Mouse (Mus musculus): ENCODE measurements around the gene Fam69a. TPM values are rescaled to one million over a fixed set of nuclear protein-coding genes. Genes with fewer than 3 reads are reported as not detected.
A peak's percentile ranks its signal among the peaks of the same experiment; 100 is the strongest.

Fam69a gene
- polyA plus RNA-seq, 1 experiment from 2014 or later = 26.0 TPM

- no peaks in the 10 kb centered on the region for H3K4me1 ChIP-seq (ENCODE audit: control insufficient read depth, insufficient read depth, low read length)
- no peaks in the 10 kb centered on the region for H3K9me3 ChIP-seq (ENCODE audit: control insufficient read depth, low read length)
- H3K36me3 ChIP-seq (ENCODE audit: control insufficient read depth, insufficient read depth, low read length) = no peaks in the 10 kb centered on the region
- H3K27ac ChIP-seq (ENCODE audit: low read depth, low read length) = no peak overlapping the region
- H3K27me3 ChIP-seq (ENCODE audit: control insufficient read depth, insufficient read depth, low read length) = no peaks in the 10 kb centered on the region
- no peak for ATAC-seq (ENCODE audit: insufficient read depth, low FRiP score, low TSS enrichment)
- no peak for DNase-seq (ENCODE audit: low spot score)
- H3K4me2 ChIP-seq (ENCODE audit: low read depth) = no peak overlapping the region
- 13% methylated on average over 2 of the region's 2 CpGs for WGBS
- H3K9ac ChIP-seq (ENCODE audit: low read length) = no peak overlapping the region
- H3K4me3 ChIP-seq (ENCODE audit: low read depth, low read length) = no peak overlapping the region
Observed at GRCm38 (mm10) chr5:108019367-108019766, 32.5 kb upstream of the Fam69a start.

GRCm38 (mm10) chr5:108017232-108017631, 30.3 kb upstream of the Fam69a start:
- no peak overlapping the region for H3K9ac ChIP-seq (ENCODE audit: low read length)
- H3K4me2 ChIP-seq (ENCODE audit: low read depth) = no peak overlapping the region
- H3K4me3 ChIP-seq (ENCODE audit: low read depth, low read length) = no peak overlapping the region
- H3K27ac ChIP-seq (ENCODE audit: low read depth, low read length) = no peak overlapping the region
- no peaks in the 10 kb centered on the region for H3K4me1 ChIP-seq (ENCODE audit: control insufficient read depth, insufficient read depth, low read length)
- 81% methylated on average over 2 of the region's 2 CpGs for WGBS
- no peaks in the 10 kb centered on the region for H3K27me3 ChIP-seq (ENCODE audit: control insufficient read depth, insufficient read depth, low read length)
- ATAC-seq (ENCODE audit: insufficient read depth, low FRiP score, low TSS enrichment) (no peak), DNase-seq (ENCODE audit: low spot score) (no peak)
- H3K36me3 ChIP-seq (ENCODE audit: control insufficient read depth, insufficient read depth, low read length) = no peaks in the 10 kb centered on the region
- H3K9me3 ChIP-seq (ENCODE audit: control insufficient read depth, low read length) = no peaks in the 10 kb centered on the region

DNA sequence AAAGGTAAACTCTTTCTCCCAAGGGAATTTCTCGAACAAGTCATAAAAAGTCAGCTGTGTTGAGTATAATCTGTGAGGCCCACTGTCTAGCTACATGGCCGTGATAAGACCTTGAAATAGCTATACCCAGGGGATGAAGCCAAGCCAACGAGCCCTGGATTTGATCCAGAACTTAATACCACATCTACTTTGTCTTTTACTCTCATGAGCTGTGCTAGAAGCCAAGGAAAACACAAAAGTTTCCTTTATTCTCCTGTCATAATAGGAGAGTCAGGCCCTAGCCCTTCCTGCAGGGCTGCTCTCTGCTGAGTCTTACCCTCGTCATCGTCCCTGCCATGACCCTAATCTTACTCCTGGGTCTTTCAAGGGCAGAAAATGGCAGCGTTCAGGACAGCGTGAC, 28.5 kb upstream of the Fam69a start:
- WGBS = 80% methylated on average over 7 of the region's 7 CpGs
- Histone ChIP-seq H3K27me3 (ENCODE audit: control insufficient read depth, insufficient read depth, low read length) (no peaks in the 10 kb centered on the region), H3K4me1 (ENCODE audit: control insufficient read depth, insufficient read depth, low read length) (no peaks in the 10 kb centered on the region), H3K9ac (ENCODE audit: low read length) (no peak overlapping the region), H3K9me3 (ENCODE audit: control insufficient read depth, low read length) (no peaks in the 10 kb centered on the region), H3K4me2 (ENCODE audit: low read depth) (no peak overlapping the region), H3K27ac (ENCODE audit: low read depth, low read length) (no peak overlapping the region), H3K36me3 (ENCODE audit: control insufficient read depth, insufficient read depth, low read length) (no peaks in the 10 kb centered on the region), H3K4me3 (ENCODE audit: low read depth, low read length) (no peak overlapping the region)
- ATAC-seq (ENCODE audit: insufficient read depth, low FRiP score, low TSS enrichment) = no peak
- no peak for DNase-seq (ENCODE audit: low spot score)

GRCm38 (mm10) chr5:108014173-108014572, 27.3 kb upstream of the Fam69a start:
- ATAC-seq (ENCODE audit: insufficient read depth, low FRiP score, low TSS enrichment) (no peak), DNase-seq (ENCODE audit: low spot score) (no peak)
- no peaks in the 10 kb centered on the region for H3K36me3 ChIP-seq (ENCODE audit: control insufficient read depth, insufficient read depth, low read length)
- H3K9ac ChIP-seq (ENCODE audit: low read length) = no peak overlapping the region
- WGBS = 7% methylated on average over 1 of the region's 1 CpGs
- H3K4me3 ChIP-seq (ENCODE audit: low read depth, low read length) = no peak overlapping the region
- no peaks in the 10 kb centered on the region for H3K27me3 ChIP-seq (ENCODE audit: control insufficient read depth, insufficient read depth, low read length)
- no peak overlapping the region for H3K27ac ChIP-seq (ENCODE audit: low read depth, low read length)
- H3K4me2 ChIP-seq (ENCODE audit: low read depth) = no peak overlapping the region
- H3K4me1 ChIP-seq (ENCODE audit: control insufficient read depth, insufficient read depth, low read length) = no peaks in the 10 kb centered on the region
- H3K9me3 ChIP-seq (ENCODE audit: control insufficient read depth, low read length) = no peaks in the 10 kb centered on the region

- no peaks in the 10 kb centered on the region for H3K27me3 ChIP-seq (ENCODE audit: control insufficient read depth, insufficient read depth, low read length)
Observed at GRCm38 (mm10) chr5:108009721-108010120, 22.8 kb upstream of the Fam69a start.

GRCm38 (mm10) chr5:108005134-108005533, 18.2 kb upstream of the Fam69a start:
- Histone ChIP-seq H3K4me1 (ENCODE audit: control insufficient read depth, insufficient read depth, low read length) (no peaks in the 10 kb centered on the region), H3K27me3 (ENCODE audit: control insufficient read depth, insufficient read depth, low read length) (no peaks in the 10 kb centered on the region), H3K9me3 (ENCODE audit: control insufficient read depth, low read length) (no peaks in the 10 kb centered on the region), H3K4me3 (ENCODE audit: low read depth, low read length) (no peak overlapping the region), H3K27ac (ENCODE audit: low read depth, low read length) (no peak overlapping the region), H3K4me2 (ENCODE audit: low read depth) (no peak overlapping the region), H3K9ac (ENCODE audit: low read length) (no peak overlapping the region), H3K36me3 (ENCODE audit: control insufficient read depth, insufficient read depth, low read length) (no peaks in the 10 kb centered on the region)
- no peak for ATAC-seq (ENCODE audit: insufficient read depth, low FRiP score, low TSS enrichment)
- no peak for DNase-seq (ENCODE audit: low spot score)
- WGBS = 58% methylated on average over 2 of the region's 2 CpGs

More at GRCm38 (mm10) chr5:108009721-108010120, 22.8 kb upstream of the Fam69a start:
- Histone ChIP-seq H3K4me2 (ENCODE audit: low read depth) (no peak overlapping the region), H3K4me1 (ENCODE audit: control insufficient read depth, insufficient read depth, low read length) (no peaks in the 10 kb centered on the region), H3K9me3 (ENCODE audit: control insufficient read depth, low read length) (no peaks in the 10 kb centered on the region), H3K4me3 (ENCODE audit: low read depth, low read length) (no peak overlapping the region), H3K36me3 (ENCODE audit: control insufficient read depth, insufficient read depth, low read length) (no peaks in the 10 kb centered on the region), H3K9ac (ENCODE audit: low read length) (no peak overlapping the region), H3K27ac (ENCODE audit: low read depth, low read length) (no peak overlapping the region)
- DNase-seq (ENCODE audit: low spot score) (no peak), ATAC-seq (ENCODE audit: insufficient read depth, low FRiP score, low TSS enrichment) (no peak)
- 41% methylated on average over 2 of the region's 2 CpGs for WGBS

DNA sequence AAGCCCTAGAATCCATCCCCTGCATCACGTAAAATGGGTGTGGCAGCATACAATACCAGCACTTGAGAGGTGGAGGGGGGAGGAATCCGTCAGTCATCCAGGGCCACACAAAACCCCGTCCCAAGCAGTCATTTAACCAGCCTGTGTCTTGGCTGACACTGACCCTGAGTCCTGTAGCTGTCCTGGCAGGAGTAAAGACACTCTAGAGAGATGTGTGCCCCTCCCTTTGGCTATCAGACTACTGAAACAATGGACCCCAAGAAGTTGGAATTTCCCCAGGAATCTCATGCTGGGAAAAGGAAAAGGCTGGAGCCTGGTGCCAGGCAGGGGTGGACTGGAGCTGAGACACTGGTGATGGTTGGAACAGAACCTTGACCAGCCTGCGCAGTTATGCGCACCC, 15.8 kb upstream of the Fam69a start:
- no peaks in the 10 kb centered on the region for H3K4me1 ChIP-seq (ENCODE audit: control insufficient read depth, insufficient read depth, low read length)
- DNase-seq (ENCODE audit: low spot score) (no peak), ATAC-seq (ENCODE audit: insufficient read depth, low FRiP score, low TSS enrichment) (no peak)
- WGBS = 77% methylated on average over 5 of the region's 5 CpGs
- H3K36me3 ChIP-seq (ENCODE audit: control insufficient read depth, insufficient read depth, low read length) = no peaks in the 10 kb centered on the region
- H3K27ac ChIP-seq (ENCODE audit: low read depth, low read length) = no peak overlapping the region
- no peak overlapping the region for H3K9ac ChIP-seq (ENCODE audit: low read length)
- no peak overlapping the region for H3K4me2 ChIP-seq (ENCODE audit: low read depth)
- no peaks in the 10 kb centered on the region for H3K27me3 ChIP-seq (ENCODE audit: control insufficient read depth, insufficient read depth, low read length)
- H3K9me3 ChIP-seq (ENCODE audit: control insufficient read depth, low read length) = no peaks in the 10 kb centered on the region
- no peak overlapping the region for H3K4me3 ChIP-seq (ENCODE audit: low read depth, low read length)

DNA sequence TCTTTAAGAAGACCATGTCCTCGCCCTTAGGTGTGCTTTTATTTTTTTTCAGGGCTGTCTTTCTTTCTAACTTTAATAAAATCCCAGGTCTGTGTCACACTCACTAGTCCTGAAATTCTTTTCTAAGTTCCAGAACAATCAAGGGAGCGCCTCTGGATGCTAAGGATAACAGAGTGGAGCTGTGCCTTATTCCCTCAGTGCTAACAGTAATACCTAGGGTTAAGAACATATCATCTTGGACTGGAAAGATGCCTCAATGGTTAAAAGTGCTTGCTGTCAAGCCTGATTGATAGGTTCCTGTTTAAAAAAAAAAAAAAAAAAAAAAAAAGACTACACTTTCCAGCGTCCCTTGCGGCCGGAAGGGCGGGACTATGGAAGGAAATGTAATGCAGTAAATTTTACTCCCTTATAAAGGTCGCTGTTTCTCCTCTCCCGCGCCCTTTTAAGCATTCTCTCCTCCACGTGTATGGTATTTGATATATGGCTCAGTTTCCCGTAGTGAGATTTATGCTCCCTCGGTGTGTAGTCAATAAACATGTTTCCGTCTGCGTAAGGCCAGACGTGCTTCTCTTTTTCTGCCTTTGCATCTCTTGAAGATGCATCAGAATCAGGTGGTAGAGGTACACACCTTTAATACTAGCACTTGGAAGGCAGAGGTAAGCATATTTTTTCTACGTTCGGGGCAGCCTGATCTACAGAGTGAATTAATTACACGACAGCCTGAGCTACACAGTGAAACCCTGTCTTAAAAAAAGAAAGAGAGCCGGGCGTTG, 14.1 kb upstream of the Fam69a start:
- no peak overlapping the region for H3K27ac ChIP-seq (ENCODE audit: low read depth, low read length)
- WGBS = 16% methylated on average over 20 of the region's 20 CpGs

GRCm38 (mm10) chr5:107997717-107998116, 10.8 kb upstream of the Fam69a start:
- no peaks in the 10 kb centered on the region for H3K4me1 ChIP-seq (ENCODE audit: control insufficient read depth, insufficient read depth, low read length)
- H3K4me2 ChIP-seq (ENCODE audit: low read depth) = no peak overlapping the region
- H3K9me3 ChIP-seq (ENCODE audit: control insufficient read depth, low read length) = no peaks in the 10 kb centered on the region
- no peak overlapping the region for H3K4me3 ChIP-seq (ENCODE audit: low read depth, low read length)
- no peaks in the 10 kb centered on the region for H3K36me3 ChIP-seq (ENCODE audit: control insufficient read depth, insufficient read depth, low read length)
- H3K9ac ChIP-seq (ENCODE audit: low read length) = no peak overlapping the region
- DNase-seq (ENCODE audit: low spot score) = no peak
- WGBS = 67% methylated on average over 7 of the region's 7 CpGs
- no peaks in the 10 kb centered on the region for H3K27me3 ChIP-seq (ENCODE audit: control insufficient read depth, insufficient read depth, low read length)
- ATAC-seq (ENCODE audit: insufficient read depth, low FRiP score, low TSS enrichment) = no peak
- no peak overlapping the region for H3K27ac ChIP-seq (ENCODE audit: low read depth, low read length)

More for the DNA sequence above, 14.1 kb upstream of the Fam69a start:
- Histone ChIP-seq H3K9me3 (ENCODE audit: control insufficient read depth, low read length) (no peaks in the 10 kb centered on the region), H3K4me2 (ENCODE audit: low read depth) (peak overlapping the region; percentile 35), H3K36me3 (ENCODE audit: control insufficient read depth, insufficient read depth, low read length) (no peaks in the 10 kb centered on the region), H3K9ac (ENCODE audit: low read length) (peak overlapping the region; percentile 62), H3K4me1 (ENCODE audit: control insufficient read depth, insufficient read depth, low read length) (no peaks in the 10 kb centered on the region), H3K27me3 (ENCODE audit: control insufficient read depth, insufficient read depth, low read length) (no peaks in the 10 kb centered on the region), H3K4me3 (ENCODE audit: low read depth, low read length) (peak overlapping the region; percentile 47)
- peak; percentile 65; the same call in 1 of the 2 replicates for ATAC-seq (ENCODE audit: insufficient read depth, low FRiP score, low TSS enrichment)
- peak; percentile 71 for DNase-seq (ENCODE audit: low spot score)

All from neural tube, embryonic 11.5 days (tissue).